Mouse (Mus musculus): ENCODE results near the gene Prelid3b.

DNA sequence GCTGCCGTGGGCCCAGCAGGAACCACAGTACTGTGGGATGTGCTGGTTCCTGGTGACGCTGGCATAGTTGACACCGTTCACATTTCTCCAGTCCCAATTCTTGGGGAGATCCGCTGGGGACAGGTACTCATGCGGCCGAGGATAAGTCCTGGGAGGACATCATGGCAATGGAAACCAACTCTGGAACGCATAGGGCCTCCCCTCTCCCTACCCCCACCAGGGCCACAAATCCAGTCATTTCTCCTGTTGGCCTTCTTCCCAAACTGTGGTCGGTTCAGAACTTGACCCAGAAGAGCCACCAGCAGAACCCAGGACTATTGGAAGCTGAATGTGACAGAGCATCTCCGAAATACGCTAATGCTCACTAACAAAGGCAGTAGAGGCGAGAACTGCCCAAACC lies 34.7 kb downstream of the Prelid3b start:
- TF ChIP-seq POLR2A (IDR thresholded peaks at IDR 0.05; ENCODE audit: low read depth, low read length) (no peak), CTCF (IDR thresholded peaks at IDR 0.05; ENCODE audit: extremely low read depth, insufficient read length, insufficient replicate concordance, low read depth, low read length) (no peak)
